Mouse (Mus musculus) testis, adult 2 months (tissue): ENCODE data around the gene Doc2a.

Source experiments
- CTCF ChIP-seq: fragments of 200-500 bp; IDR thresholded peaks from 2 replicates; pipeline ENCODE4 v1.5.1; 2012; ENCODE audit warnings: low read depth, mild to moderate bottlenecking, inconsistent platforms, low read length, moderate library complexity; ENCODE audit not compliant: control insufficient read depth, insufficient read depth, insufficient replicate concordance
- POLR2A ChIP-seq: fragments of 200-500 bp; IDR thresholded peaks from 2 replicates; pipeline ENCODE4 v1.6.1; 2012; ENCODE audit warnings: low read depth, mild to moderate bottlenecking, inconsistent platforms, low read length, moderate library complexity; ENCODE audit not compliant: control insufficient read depth

- TF ChIP-seq CTCF (no peak), POLR2A (no peak)
Measured at GRCm38 (mm10) chr7:126847421-126848398, 494 bp downstream of the Doc2a start.
